Mouse (Mus musculus) lung, adult 2 months (tissue): ENCODE measurements around the gene Scaf8.

Experiments used
- CTCF ChIP-seq: fragments of 200-500 bp; IDR thresholded peaks from 2 replicates; pipeline ENCODE4 v1.5.1; 2011; ENCODE audit warnings: mild to moderate bottlenecking, low read length, control low read depth; ENCODE audit not compliant: insufficient read depth
- POLR2A ChIP-seq: fragments of 200-500 bp; IDR thresholded peaks from 2 replicates; pipeline ENCODE4 v1.6.1; 2011; ENCODE audit warnings: low read depth, mild to moderate bottlenecking, control low read depth, low read length, borderline replicate concordance; ENCODE audit errors: extremely low read depth

DNA sequence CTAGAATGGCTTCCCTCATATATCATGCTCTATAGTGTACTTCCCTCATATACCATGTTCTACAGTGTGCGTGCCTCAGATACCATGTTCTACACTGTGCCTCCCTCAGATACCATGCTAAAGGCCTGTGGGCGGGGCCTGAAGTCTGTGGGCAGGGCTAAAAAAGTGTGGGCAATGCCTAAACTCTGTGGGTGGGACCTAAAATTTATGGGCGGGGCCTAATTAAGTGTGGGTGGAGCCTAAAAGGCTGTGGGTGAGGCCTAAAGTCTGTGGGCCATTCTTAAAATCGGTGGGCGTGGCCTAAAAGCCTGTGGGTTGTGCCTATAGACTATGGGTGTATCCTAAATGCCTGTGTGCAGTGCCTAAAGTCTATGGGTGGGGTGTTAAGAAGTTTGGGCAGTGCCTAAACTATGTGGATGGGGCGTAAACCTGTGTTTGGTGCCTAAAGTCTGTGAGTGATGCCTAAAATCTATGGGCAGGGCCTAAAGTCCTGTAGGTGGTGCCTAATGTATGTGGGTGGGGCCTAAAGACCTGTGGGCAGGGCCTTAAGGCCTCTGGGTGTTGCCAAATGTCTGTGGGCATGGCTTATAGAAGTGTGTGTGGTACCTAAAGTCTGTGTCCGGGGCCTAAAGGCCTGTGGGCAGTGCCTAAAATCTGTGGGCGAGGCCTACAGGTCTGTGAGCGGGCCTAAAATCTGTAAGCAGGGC, 39.5 kb upstream of the Scaf8 start:
- no peak for TF ChIP-seq POLR2A
- no peak for TF ChIP-seq CTCF
